Mouse (Mus musculus) embryonic facial prominence, embryonic 10.5 days (tissue): ENCODE results near the gene Pdcd1. TPM values are rescaled to one million over a fixed set of nuclear protein-coding genes. Genes with fewer than 3 reads are reported as not detected.

Experiments used
- DNase-seq: peaks from one replicate; pipeline ENCODE4 v3.0.0-alpha.2; 2017; ENCODE audit warnings: low spot score
- H3K27ac ChIP-seq: fragments of 300-500 bp; sonication (generic); replicated peaks from 2 replicates; pipeline ENCODE4 v1.5.1; 2016; ENCODE audit warnings: mild to moderate bottlenecking
- H3K27me3 ChIP-seq: fragments of 300-500 bp; sonication (generic); replicated peaks from 2 replicates; pipeline ENCODE4 v1.6.1; 2016; ENCODE audit warnings: low read depth, mild to moderate bottlenecking; ENCODE audit not compliant: poor library complexity, severe bottlenecking
- H3K36me3 ChIP-seq: fragments of 300-500 bp; sonication (generic); replicated peaks from 2 replicates; pipeline ENCODE4 v1.6.1; 2016; ENCODE audit warnings: mild to moderate bottlenecking, moderate library complexity
- H3K4me1 ChIP-seq: fragments of 300-500 bp; sonication (generic); 2 replicates; pipeline ENCODE4 v1.6.1; 2016
- H3K4me3 ChIP-seq: fragments of 300-500 bp; sonication (generic); 2 replicates; pipeline ENCODE4 v1.5.1; 2016; ENCODE audit warnings: mild to moderate bottlenecking, moderate library complexity
- H3K9me3 ChIP-seq: fragments of 300-500 bp; sonication (generic); 2 replicates; pipeline ENCODE4 v1.6.1; 2016; ENCODE audit warnings: mild to moderate bottlenecking
- WGBS: fragments of 180-500 bp; shearing (Covaris S2); methylation state at CpG from one replicate; pipeline ENCODE4 v1.1.7; 2016; 5-methylcytosine and 5-hydroxymethylcytosine counted together
- polyA plus RNA-seq: library from polyadenylated mRNA; unstranded; fragments of >200 nt; fragmentation: Nextera tagmentation; extraction: Ambion mirVana; gene quantifications from 2 replicates; pipeline ENCODE4 v1.2.1, GENCODE M21; 2016

Gene Pdcd1
- polyA plus RNA-seq, 1 experiment from 2014 or later = not detected

- Histone ChIP-seq H3K36me3 (no peaks in the 10 kb centered on the region), H3K4me3 (no peak overlapping the region), H3K27me3 (no peaks in the 10 kb centered on the region), H3K9me3 (no peaks in the 10 kb centered on the region), H3K27ac (no peak overlapping the region), H3K4me1 (no peaks in the 10 kb centered on the region)
- WGBS = 84% methylated on average over 3 of the region's 3 CpGs
- DNase-seq = peak; percentile 2
Measured at GRCm38 (mm10) chr1:94055966-94056365, 3.6 kb upstream of the Pdcd1 start.

GRCm38 (mm10) chr1:94054481-94054880 is 2.1 kb upstream of the Pdcd1 start:
- no peaks in the 10 kb centered on the region for H3K9me3 ChIP-seq
- DNase-seq = no peak
- no peaks in the 10 kb centered on the region for H3K36me3 ChIP-seq
- no peak overlapping the region for H3K27ac ChIP-seq
- no peak overlapping the region for H3K4me3 ChIP-seq
- WGBS = 72% methylated on average over 1 of the region's 1 CpGs
- H3K4me1 ChIP-seq = no peaks in the 10 kb centered on the region
- no peaks in the 10 kb centered on the region for H3K27me3 ChIP-seq

GRCm38 (mm10) chr1:94053530-94054216 is 1.3 kb upstream of the Pdcd1 start:
- DNase-seq = peak; percentile 4
- Histone ChIP-seq H3K4me3 (no peak overlapping the region), H3K27me3 (no peaks in the 10 kb centered on the region), H3K36me3 (no peaks in the 10 kb centered on the region), H3K4me1 (no peaks in the 10 kb centered on the region), H3K27ac (no peak overlapping the region), H3K9me3 (no peaks in the 10 kb centered on the region)
- 73% methylated on average over 7 of the region's 7 CpGs for WGBS

GRCm38 (mm10) chr1:94051104-94051503 is 1.2 kb downstream of the Pdcd1 start:
- Histone ChIP-seq H3K27ac (no peak overlapping the region), H3K4me3 (no peak overlapping the region), H3K36me3 (no peaks in the 10 kb centered on the region), H3K27me3 (no peaks in the 10 kb centered on the region), H3K9me3 (no peaks in the 10 kb centered on the region), H3K4me1 (no peaks in the 10 kb centered on the region)
- DNase-seq = no peak
- 92% methylated on average over 5 of the region's 5 CpGs for WGBS

GRCm38 (mm10) chr1:94046544-94046943 is 5.8 kb downstream of the Pdcd1 start:
- no peak overlapping the region for H3K27ac ChIP-seq
- no peaks in the 10 kb centered on the region for H3K27me3 ChIP-seq
- DNase-seq = no peak
- no peaks in the 10 kb centered on the region for H3K9me3 ChIP-seq
- 80% methylated on average over 4 of the region's 4 CpGs for WGBS
- H3K4me3 ChIP-seq = no peak overlapping the region
- no peaks in the 10 kb centered on the region for H3K36me3 ChIP-seq
- H3K4me1 ChIP-seq = no peaks in the 10 kb centered on the region

GRCm38 (mm10) chr1:94045559-94045958 is 6.8 kb downstream of the Pdcd1 start:
- WGBS = 76% methylated on average over 3 of the region's 3 CpGs
- H3K36me3 ChIP-seq = no peaks in the 10 kb centered on the region
- no peaks in the 10 kb centered on the region for H3K9me3 ChIP-seq
- no peak overlapping the region for H3K4me3 ChIP-seq
- H3K4me1 ChIP-seq = no peaks in the 10 kb centered on the region
- H3K27me3 ChIP-seq = no peaks in the 10 kb centered on the region
- no peak for DNase-seq
- no peak overlapping the region for H3K27ac ChIP-seq

DNA sequence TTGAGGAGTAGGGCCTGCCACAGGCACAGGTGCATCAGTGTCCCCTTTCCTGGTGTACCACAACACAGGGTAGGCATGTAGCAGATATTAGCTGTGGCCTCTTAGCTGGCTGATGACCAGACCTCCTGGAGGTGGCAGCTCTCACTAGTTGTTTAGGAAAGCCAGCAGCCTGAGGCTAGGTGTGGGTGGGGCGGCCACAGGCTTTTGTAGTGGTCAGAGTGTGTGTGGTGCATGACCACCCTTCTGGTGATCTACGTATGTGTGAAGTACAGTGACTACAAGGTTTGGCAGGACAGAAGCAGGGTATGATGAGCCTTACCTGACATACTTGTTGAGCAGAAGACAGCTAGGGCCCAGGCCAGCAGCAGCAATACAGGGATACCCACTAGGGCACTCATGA is 12.0 kb downstream of the Pdcd1 start:
- 0 out of 2 replicates have a peak, but pooled peaks cover 5% of the 10 kb centered on the region for H3K27me3 ChIP-seq
- no peak for DNase-seq
- H3K36me3 ChIP-seq = no peaks in the 10 kb centered on the region
- H3K9me3 ChIP-seq = no peaks in the 10 kb centered on the region
- peaks cover 4% of the 10 kb centered on the region for H3K4me1 ChIP-seq
- H3K27ac ChIP-seq = no peak overlapping the region
- 88% methylated on average over 2 of the region's 2 CpGs for WGBS
- no peak overlapping the region for H3K4me3 ChIP-seq

GRCm38 (mm10) chr1:94034984-94035743 is 17.2 kb downstream of the Pdcd1 start:
- WGBS = 1% methylated on average over 25 of the region's 25 CpGs

GRCm38 (mm10) chr1:94033075-94033602 is 19.2 kb downstream of the Pdcd1 start:
- 88% methylated on average over 2 of the region's 2 CpGs for WGBS
- Histone ChIP-seq H3K27ac (no peak overlapping the region), H3K4me3 (no peak overlapping the region), H3K36me3 (no peaks in the 10 kb centered on the region), H3K4me1 (peaks cover 9% of the 10 kb centered on the region), H3K27me3 (0 out of 2 replicates have a peak, but pooled peaks cover 5% of the 10 kb centered on the region), H3K9me3 (no peaks in the 10 kb centered on the region)
- no peak for DNase-seq

More at GRCm38 (mm10) chr1:94034984-94035743, 17.2 kb downstream of the Pdcd1 start:
- Histone ChIP-seq H3K27me3 (0 out of 2 replicates have a peak, but pooled peaks cover 5% of the 10 kb centered on the region), H3K27ac (peak overlapping the region; percentile 78), H3K4me3 (peak overlapping the region; percentile 61), H3K36me3 (no peaks in the 10 kb centered on the region), H3K4me1 (peaks cover 9% of the 10 kb centered on the region), H3K9me3 (no peaks in the 10 kb centered on the region)
- DNase-seq = peak; percentile 84

DNA sequence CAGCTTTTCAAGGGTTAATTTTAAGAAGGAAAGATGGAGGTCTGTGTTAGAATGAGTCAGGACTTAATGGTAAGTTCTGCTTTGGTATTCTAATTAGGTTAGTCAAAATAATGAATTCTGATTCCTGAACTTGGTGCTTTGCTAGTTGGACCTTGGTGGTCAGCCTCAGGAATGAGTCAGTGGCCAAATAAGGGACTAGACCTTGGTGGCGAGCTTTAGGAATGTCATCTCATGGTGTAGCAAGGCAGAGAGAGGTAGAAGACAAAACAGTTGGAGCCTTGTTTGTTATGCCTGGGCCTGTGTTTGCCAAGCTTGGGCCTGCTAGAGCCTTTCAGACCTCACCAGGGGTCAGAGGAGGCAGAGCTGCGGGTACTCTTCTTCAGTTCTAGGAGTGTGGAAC is 23.6 kb downstream of the Pdcd1 start:
- Histone ChIP-seq H3K27me3 (no peaks in the 10 kb centered on the region), H3K36me3 (no peaks in the 10 kb centered on the region), H3K4me3 (no peak overlapping the region), H3K27ac (no peak overlapping the region), H3K9me3 (no peaks in the 10 kb centered on the region), H3K4me1 (no peaks in the 10 kb centered on the region)
- 86% methylated on average over 2 of the region's 2 CpGs for WGBS
- no peak for DNase-seq

DNA sequence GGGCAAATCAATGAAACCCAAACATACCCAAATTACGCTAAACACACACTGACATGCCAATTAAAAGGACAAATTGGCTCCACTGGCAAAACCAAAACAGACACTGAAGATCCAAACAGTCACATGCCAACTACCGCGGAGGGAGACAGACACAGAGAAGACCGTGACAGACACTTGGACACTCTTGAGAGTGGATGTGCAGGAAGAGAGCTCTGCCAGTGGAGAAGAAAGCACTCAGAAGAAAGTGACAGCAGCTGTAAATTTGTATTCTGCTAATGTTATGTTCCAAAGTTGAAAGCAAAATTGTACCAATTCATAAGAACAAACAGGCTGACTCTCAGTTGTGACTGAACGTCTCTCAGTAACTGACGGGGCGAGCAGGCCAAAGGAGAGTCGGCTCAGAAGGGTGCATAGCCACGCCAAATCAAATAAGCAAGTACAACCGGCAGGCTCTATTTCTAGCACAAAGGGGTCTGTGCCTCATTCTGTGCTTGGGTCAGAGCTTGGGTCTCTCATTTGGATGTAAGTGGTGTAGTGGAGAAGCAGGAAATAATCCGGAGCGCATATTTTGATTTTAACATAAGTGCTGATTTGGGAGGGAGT is 24.7 kb downstream of the Pdcd1 start:
- H3K4me3 ChIP-seq = no peak overlapping the region
- 87% methylated on average over 12 of the region's 12 CpGs for WGBS
- no peak for DNase-seq
- no peaks in the 10 kb centered on the region for H3K9me3 ChIP-seq
- H3K27me3 ChIP-seq = no peaks in the 10 kb centered on the region
- H3K27ac ChIP-seq = no peak overlapping the region
- no peaks in the 10 kb centered on the region for H3K36me3 ChIP-seq
- no peaks in the 10 kb centered on the region for H3K4me1 ChIP-seq

GRCm38 (mm10) chr1:94020151-94020550 is 32.2 kb downstream of the Pdcd1 start, which contains the start of gene Neu4:
Gene Neu4, plus strand, starts transcription at chr1:94020451.
- no peak for DNase-seq
- Histone ChIP-seq H3K4me1 (no peaks in the 10 kb centered on the region), H3K9me3 (no peaks in the 10 kb centered on the region), H3K36me3 (no peaks in the 10 kb centered on the region), H3K27ac (no peak within 1 kb of the TSS), H3K27me3 (no peaks in the 10 kb centered on the region), H3K4me3 (no peak within 1 kb of the TSS)
- WGBS = 87% methylated on average over 6 of the region's 6 CpGs
